Mouse (Mus musculus) lung, postnatal 0 days (tissue): ENCODE measurements around the gene Cdadc1.

ENCODE experiments used
- CTCF ChIP-seq: IDR thresholded peaks from 2 replicates; pipeline ENCODE4 v1.5.1; 2016; ENCODE audit warnings: antibody characterized with exemption, mild to moderate bottlenecking
- EP300 ChIP-seq: IDR thresholded peaks from 2 replicates; pipeline ENCODE4 v1.6.1; 2016; ENCODE audit warnings: antibody characterized with exemption, mild to moderate bottlenecking, control low read depth

DNA sequence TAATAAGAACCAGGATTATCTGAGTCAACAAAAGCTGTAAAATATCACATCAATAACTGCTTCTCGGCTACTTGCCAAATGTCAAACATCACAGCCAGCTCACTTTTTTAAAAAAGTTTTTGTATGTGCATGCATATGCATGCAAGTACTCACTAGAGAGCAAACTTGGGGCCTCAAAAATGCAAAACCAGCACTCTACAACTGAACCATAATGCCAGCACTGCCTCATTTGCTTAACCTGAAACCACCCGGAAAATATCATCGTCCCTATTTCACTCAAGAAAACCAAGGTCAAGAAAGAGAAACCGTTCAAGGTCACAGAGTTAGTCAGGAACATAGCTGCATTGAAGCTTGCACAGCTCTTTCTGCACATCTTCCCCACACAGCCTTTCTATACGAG lies 21.4 kb downstream of the Cdadc1 start:
- TF ChIP-seq EP300 (no peak), CTCF (no peak)
